Mouse (Mus musculus): ENCODE measurements around the gene Dok3.
A peak's percentile ranks its signal among the peaks of the same experiment; 100 is the strongest.

Gene Dok3

DNA sequence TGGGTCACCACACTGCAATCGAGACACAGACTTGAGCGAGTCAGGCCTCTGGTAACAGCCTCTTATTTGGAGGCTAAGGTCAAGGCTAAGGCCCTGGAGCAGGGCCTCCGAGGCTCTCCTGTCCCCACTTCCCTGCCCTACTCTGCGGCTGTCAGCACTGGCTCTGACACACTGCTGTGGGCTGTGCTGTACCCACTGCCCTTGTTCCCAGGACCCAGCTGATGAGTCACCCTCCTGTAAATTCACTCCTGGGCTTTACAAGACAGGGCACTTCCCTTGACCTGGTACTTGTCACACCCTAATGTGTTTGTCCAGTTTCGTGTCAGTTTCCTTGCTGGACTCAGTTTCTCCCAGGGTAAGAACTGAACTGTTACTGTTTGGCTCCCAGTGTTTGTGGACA lies 19.3 kb upstream of the Dok3 start:
- TF ChIP-seq GATA4 (IDR thresholded peaks at IDR 0.05; ENCODE audit: insufficient replicate concordance, low read length) = no peak

DNA sequence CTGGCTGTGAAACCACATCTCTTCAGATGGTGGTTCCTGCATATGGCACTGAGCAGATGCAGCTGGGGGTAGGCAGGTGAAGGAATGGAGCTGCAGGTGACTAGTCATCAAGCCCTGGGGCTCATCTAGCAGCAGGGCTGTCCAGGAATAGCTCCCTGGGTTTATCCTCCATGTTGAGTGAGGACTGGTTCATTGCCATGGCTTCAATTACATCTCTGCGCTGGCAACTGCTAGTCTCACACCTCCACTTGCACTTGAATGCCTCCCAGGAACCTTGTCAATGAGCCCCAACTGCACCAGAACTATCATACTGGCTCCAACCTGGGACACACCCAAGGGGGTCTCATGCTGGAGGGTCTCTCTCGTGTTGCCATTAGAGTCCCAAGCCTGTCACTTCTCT lies 18.8 kb upstream of the Dok3 start:
- no peak for TF ChIP-seq GATA4 (IDR thresholded peaks at IDR 0.05; ENCODE audit: insufficient replicate concordance, low read length)

DNA sequence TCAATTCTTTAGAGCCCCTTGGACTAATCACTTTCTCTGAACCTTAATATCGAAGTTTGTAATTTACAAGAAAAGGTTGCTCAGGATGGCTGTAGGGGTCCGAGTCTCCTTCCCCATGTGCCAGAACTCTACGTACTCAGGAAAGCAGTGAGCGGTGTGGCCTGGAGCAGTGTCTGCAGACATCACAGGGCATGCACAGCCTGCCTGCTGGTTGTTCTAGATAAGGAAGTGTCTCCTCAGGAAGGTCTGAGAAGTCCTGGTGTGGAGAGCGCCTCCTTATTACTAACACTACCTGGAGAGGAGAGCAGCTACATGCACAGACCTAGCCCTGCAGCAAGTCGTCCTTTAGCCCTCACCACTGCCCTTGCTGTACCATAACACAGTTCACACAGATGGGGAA lies 15.7 kb upstream of the Dok3 start:
- no peak for TF ChIP-seq GATA4 (IDR thresholded peaks at IDR 0.05; ENCODE audit: insufficient replicate concordance, low read length)

DNA sequence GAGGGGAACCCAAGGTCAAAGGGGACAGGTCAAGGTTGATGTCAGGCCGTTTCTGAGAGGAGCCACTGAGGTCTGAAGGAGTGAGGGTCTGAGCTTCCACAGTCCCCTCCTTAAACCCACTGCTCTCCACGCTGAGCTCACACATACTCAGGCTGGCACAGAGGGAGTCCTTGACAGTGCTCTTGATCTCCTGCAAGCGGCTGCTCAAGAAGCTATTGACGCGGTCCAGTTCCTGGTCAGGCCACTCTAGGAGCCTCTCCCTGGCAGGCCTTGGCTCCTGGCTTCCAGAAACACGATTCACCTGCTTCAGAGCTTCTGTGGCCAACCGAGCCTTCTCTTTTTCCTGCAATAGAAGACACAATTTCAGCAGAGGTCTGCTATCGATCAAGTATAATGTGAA lies 14.4 kb upstream of the Dok3 start:
- no peak for TF ChIP-seq GATA4 (IDR thresholded peaks at IDR 0.05; ENCODE audit: insufficient replicate concordance, low read length)

DNA sequence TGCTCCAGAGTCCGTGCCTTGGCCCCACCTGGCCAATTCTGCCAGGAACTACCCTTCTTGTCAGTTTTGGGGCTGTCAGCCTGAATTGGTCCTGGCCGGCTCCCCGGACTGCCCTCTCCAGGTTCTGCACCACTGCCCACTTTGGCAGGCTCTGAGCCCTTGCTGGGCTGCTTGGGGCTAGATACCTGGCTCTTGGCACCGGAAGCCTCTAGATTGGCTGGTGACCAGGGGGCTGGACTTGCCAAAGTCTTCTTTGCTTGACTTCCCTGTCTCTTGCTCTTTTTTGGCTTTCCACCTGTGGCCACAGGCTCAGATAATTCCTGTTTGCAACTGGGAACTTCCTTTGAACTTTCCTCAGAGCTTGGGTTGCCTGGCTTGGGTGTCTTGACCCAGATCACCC lies 13.8 kb upstream of the Dok3 start:
- no peak for TF ChIP-seq GATA4 (IDR thresholded peaks at IDR 0.05; ENCODE audit: insufficient replicate concordance, low read length)

DNA sequence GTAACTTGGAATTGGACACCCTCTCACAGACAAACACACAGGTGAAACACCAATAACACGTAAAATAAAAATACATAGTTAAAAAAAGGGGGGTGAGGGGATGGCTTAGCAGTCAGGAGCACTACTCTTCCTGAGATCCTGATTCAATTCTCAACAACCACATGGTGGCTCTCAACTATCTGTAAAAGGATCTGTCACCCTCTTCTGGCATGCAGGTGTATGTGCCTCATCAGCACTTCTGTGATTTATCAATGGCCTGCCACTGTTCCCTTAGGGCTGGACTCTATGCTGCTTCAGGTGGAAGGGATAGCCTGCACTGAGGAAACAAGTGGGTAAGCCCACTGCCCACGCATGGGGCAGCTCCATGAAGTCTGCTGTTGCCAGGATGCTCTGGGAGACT lies 11.8 kb upstream of the Dok3 start:
- TF ChIP-seq GATA4 (IDR thresholded peaks at IDR 0.05; ENCODE audit: insufficient replicate concordance, low read length) = no peak

DNA sequence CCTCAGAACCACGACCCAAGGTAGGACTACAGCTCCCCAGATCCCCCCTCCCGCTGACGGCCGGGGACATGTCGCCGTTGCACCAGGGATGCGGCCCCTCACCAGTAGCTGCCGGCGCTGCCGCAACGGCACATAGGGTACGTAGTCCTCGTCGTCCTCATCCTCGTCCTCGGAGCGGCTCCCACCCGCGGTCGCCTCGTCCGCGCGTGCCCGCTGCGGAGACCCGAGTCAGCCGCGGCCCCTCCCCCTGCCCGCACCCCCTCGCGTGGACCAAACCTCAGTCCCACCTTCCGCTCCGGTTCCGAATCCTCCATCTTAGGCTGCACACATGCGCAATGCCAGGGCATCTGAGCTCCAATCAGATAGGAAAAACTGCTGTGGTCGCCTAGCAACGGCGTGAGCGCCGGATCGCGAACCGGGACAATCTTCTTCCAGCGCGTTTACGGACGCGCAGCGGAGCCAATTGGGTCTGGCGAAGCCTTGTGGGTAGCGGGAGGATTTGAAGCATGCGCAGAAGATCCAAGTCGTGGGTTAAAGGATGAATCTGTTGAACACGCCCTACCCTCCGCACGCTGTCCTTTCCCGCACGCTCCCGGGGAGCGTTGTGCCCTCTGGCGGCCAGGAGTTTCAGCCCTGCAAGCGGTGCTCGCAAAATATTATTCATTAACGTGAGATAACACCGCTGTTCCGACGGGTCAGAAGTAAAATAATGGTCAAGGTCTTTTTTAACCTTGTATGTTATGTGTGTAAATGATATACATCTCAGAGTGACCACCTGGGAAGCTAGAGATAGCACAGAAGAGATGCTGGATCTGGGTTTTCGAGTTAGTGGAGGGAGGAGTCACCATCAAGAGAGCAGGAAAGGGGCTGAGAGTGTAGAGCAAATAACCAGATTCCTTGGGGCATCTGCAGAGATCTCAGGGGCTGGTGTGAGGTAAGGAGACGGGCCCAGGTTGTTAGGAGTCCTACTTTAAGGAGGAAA lies 7.4 kb upstream of the Dok3 start, which contains the start of gene Ddx41:
Gene Ddx41, minus strand, starts transcription at position 465 of the 982 bp plus-strand sequence.
- peak; percentile 99 for TF ChIP-seq GATA4 (IDR thresholded peaks at IDR 0.05; ENCODE audit: insufficient replicate concordance, low read length)

DNA sequence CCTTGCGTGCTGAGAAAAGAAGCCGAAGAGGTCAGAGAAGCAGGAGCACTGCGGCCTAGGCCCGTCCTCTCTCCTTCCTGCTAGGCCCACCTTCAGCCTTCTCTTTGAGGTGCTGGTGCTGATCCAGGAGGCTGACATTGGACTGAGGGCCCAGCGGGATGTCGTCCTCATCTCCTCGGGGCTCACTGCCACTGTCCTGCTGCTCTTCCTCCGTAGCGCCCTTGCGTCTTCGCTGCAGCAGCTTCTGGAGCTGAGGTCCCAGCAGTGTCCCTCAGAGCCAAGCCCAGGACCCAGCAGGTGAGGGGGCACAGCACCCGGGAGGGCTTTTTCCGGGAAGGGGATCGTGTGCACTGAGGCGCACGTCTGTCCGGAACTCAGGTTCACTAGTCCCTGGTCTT lies 6.7 kb upstream of the Dok3 start:
- no peak for TF ChIP-seq GATA4 (IDR thresholded peaks at IDR 0.05; ENCODE audit: insufficient replicate concordance, low read length)

DNA sequence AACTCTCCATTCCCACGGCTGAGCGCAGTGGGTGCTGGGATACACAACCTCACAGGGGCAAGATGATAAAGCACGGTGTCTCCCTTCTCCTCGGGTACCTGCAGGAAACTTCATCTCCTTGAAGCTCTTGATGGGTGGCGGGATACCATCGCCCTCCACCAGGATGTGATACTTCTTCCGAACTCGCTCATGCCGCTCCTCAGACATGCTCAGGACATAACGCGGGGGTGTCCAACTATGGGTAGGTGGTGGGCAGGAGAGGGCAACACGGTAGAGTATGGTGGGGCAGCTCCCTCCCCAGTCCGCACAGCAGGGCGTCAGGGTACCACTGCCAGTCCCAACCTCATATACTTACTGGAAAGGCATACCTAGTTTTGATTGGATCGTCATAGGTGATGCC lies 6.1 kb upstream of the Dok3 start:
- TF ChIP-seq GATA4 (IDR thresholded peaks at IDR 0.05; ENCODE audit: insufficient replicate concordance, low read length) = no peak

DNA sequence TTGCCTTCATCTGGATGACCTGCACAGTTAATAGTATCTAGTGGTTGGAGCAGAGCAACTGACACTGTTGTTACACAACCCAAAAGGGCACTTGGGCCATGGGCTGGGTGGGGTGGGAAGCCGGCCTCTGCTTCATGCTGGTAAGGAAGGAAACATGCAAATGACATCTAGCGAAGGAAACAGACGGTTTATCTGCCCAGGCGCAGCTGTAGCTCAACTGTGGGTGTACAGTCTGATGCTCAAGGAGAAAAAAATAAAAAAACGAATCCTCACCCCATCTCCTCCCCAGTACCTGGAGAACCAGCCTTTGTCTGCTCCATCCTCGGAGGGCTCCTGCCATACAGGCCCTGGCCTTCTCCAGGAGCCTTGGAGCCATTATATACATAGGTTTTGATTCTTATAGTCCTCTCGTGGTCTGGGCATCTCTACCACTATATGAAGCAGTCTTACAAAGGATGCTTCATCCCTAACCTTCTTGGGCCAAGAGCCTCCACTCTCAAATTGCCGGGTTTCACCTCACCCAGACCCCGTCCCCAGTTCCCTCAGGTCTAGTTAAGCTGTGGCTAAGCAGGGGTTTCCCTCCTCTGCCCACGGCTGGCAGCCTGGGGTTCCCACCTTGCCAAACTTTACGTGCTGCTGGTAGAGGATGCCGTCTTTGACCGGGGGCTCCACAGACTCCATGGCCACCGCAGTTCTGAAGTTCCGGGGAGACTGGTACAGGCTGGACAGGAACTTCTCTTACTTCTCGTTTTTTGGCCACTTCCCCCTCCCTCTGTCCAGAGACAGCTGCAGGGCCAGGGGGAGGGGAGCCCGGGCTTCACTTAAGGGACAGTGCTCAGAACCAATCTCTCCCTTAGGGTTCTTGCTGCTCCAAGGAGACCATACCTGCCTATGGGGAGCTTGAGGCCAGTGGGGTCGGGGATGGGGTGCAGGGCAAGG lies 993 bp downstream of the Dok3 start:
- TF ChIP-seq GATA4 (IDR thresholded peaks at IDR 0.05; ENCODE audit: insufficient replicate concordance, low read length) = no peak

DNA sequence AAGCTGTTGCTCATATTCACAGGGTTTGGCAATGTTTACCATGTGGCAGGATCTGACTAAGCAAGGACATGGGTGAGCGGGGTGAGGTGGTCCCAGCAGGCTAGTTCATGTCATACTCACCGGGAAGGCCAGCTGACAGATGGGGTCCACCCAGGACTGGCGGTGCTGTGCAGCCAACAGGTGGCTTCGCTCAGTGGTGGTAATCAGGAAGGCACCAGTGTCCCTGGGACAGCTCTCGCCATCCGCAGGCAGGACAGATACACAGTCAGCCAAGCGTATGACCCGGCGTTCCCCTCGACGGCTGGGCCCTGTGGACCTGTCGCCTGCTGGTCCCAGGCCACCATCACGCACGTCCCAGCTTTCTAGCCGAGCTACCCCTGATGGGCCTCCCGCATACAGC lies 1.9 kb downstream of the Dok3 start:
- TF ChIP-seq GATA4 (IDR thresholded peaks at IDR 0.05; ENCODE audit: insufficient replicate concordance, low read length) = no peak

DNA sequence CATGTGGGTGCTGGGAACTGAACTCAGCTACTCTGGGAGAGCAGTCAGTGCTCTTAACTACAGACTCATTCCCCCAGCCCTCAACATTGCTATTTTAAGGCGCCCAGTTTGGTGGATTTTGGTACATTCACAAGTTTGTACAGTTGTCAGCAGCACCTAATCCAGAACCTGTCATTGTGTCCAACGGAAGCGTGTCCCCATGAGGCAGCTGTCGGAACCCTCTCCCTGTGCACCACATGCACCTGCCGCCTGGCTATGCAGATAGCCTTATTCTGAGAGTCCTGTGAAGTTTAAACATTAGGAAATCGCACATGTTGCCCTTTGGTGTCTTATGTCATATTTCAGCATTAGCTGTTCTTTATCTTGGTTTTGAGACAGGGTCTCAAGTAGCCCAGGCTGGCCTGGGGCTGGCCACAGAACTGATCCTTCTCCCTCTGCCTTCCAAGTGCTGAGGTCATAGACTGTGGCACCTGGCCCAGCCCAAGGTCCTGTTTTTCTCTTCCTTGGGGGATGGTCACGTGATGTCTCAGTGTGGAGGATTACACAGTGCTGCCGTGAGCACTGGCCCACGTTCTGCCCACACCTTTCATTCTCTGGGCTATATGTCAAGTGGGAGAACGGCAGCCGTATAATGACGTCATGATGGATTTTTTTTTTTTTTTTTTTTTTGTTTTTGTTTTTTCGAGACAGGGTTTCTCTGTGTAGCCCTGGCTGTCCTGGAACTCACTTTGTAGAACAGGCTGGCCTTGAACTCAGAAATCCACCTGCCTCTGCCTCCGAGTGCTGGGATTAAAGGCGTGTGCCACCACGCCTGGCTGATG lies 3.2 kb downstream of the Dok3 start:
- no peak for TF ChIP-seq GATA4 (IDR thresholded peaks at IDR 0.05; ENCODE audit: insufficient replicate concordance, low read length)

DNA sequence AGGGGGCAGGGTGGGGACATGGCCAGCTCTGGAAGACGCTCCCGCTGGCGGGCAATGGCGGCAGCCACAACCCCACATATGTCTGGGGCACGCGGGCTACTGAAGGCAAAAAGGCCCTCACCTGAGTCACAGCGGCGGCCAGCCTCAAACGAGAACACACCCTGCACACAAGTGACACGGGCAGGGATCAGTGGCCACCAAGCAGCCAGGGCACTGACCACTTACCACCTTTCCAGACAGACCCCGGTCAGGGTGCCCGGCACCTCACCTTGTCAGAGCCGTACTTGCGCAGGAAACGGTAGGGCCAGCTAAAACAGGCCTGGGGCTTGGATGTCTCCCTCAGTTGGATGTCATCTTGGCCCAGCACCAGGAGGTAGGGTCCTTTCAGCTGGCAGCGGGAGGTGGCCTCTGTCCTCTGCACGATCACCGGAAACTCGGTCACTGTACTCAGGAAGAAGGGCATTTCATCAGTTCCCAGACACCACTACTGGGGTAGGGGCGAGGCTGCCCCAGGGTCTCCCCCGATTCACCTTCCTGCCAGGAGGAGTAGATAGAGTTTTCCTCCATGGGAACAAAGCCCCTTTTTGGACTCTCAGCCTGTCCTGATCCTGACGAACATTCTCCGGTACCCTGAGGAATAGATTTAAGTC lies 5.0 kb downstream of the Dok3 start:
- no peak; the same call in 1 of the 2 replicates for TF ChIP-seq GATA4 (IDR thresholded peaks at IDR 0.05; ENCODE audit: insufficient replicate concordance, low read length)

DNA sequence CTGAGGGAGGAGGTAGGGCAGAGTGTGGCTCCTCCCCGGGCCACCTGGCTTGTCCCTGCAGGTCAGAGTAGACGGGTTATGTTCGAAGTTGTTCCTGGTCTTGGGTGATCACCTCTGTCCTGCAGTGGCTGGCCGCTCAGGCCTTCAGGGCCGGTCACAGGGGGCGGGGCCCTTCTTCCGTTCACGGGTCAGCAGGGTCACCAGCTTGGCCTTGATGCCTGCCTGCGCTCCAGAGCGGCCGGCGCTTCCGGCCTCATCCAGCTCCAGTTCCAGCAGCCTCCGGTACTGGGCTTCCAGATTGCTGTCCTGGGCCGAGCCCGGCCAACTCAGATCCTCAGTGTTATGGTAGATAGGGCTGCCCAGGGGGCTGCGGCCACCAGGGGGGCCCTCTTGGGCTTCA lies 5.8 kb downstream of the Dok3 start:
- peak; percentile 40; the same call in 1 of the 2 replicates for TF ChIP-seq GATA4 (IDR thresholded peaks at IDR 0.05; ENCODE audit: insufficient replicate concordance, low read length)

Measured in liver, adult (tissue).